Mouse (Mus musculus) thymus, adult 2 months (tissue): ENCODE results near the gene Gkap1.

Experiments used
- CTCF ChIP-seq: fragments of 200-500 bp; IDR thresholded peaks from 2 replicates; pipeline ENCODE4 v1.5.1; 2012; ENCODE audit warnings: mild to moderate bottlenecking, control low read depth, low read length, moderate library complexity, borderline replicate concordance; ENCODE audit not compliant: control insufficient read depth, poor library complexity, insufficient read depth; ENCODE audit errors: extremely low read depth
- POLR2A ChIP-seq: fragments of 200-500 bp; IDR thresholded peaks from 2 replicates; pipeline ENCODE4 v1.6.1; 2012; ENCODE audit warnings: mild to moderate bottlenecking, low read length, control low read depth, moderate library complexity; ENCODE audit not compliant: control insufficient read depth, poor library complexity, insufficient read depth; ENCODE audit errors: extremely low read depth

DNA sequence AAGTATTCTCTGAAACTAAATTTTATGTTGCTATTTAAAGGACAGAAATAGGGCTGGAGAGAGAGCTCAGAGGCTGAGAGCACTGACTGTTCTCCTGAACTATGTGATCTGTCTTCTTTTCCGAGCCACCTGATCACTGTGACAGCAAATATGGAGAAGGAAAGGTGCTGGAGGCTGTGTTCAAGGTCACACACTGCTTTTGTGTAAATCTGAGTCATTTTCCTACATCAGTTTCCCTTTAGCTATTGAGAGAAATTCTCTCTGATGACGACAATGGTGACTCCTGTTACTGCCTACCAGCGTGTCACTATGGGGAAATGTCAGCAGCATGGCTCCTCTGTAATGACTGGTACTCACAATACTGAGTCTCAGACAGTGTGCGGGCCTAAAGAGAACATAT is 13.8 kb downstream of the Gkap1 start:
- TF ChIP-seq CTCF (no peak), POLR2A (no peak)
